Mouse (Mus musculus): ENCODE data around the gene Drg2.

Drg2 gene

DNA sequence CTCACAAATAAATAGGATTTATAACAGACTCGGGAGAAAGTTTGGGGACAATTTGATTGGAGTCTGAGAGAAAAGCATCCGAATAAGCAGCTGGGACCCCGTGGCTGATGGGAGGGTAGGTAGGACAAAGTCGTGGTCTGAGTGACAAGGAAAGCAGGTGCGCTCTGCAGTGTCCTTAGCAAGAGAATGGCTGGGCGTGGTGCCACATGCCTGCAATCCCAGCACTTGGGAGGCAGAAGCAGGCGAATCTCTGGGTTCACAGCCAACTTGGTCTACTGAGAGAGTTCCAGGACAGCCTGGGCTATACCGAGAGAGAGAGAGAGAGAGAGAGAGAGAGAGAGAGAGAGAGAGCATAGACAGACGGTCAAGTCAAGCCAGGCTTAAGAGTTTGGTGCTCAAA is 16.4 kb downstream of the Drg2 start:
- DNase-seq (ENCODE audit: low spot score), result no peak

- no peak for DNase-seq (ENCODE audit: low spot score)
Observed at GRCm38 (mm10) chr11:60474534-60474933, 20.1 kb downstream of the Drg2 start.

DNA sequence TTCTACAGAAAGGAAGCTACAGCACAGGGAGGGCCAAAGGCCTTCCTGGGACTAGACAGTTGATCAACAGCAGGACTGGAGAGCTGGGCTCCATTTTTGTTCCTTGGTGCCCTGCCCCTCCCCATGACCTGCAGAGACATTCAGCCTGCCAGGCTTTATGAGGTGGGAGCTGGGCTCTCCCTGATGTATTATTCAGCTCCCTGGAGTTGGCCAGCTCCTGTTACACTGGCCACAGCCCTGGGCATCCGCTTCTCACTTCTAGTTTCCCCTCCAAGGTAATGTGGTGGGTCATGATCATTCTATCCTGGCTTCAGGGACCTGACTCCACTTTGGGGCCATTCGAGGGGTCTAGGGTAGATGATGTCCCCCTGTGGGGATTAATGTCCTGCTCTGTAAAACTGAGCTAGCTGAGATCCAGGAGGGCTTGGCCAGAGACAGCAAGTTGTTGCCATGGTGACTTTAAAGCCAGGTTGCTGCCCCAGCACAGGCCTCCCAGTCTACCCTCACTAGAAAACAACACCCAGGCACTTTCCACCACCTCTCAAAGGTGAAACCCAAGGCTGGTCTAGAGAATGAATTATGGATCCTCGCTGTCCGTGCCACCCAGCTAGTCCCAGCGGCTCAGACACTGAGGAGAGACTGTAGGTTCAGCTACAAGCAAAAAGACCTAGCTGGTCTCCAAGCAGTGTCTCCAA is 21.4 kb downstream of the Drg2 start:
- no peak for DNase-seq (ENCODE audit: low spot score)

- no peak for DNase-seq (ENCODE audit: low spot score)
Observed at GRCm38 (mm10) chr11:60478121-60478520, 23.7 kb downstream of the Drg2 start.

DNA sequence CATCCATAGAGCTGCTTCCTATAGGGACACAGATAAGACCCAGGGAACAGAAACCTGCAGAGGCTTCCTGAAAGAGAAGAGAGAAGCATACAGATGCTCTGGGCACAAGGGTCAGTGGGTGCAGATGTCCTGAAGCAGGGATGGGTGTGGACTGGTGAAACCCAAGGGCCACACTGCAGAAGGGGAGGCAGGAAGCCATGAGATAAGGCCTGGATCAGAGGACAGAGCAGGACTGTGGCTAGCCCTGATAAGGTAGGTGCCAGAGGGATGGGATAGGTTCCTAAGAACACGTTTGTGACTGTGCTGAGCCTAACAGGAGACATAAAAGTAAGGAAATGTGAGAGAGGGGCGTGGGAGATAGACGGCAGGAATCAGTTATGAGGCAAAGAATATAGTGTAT is 31.9 kb downstream of the Drg2 start:
- DNase-seq (ENCODE audit: low spot score), result no peak

- no peak for DNase-seq (ENCODE audit: low spot score)
Observed at GRCm38 (mm10) chr11:60492726-60493125, 38.3 kb downstream of the Drg2 start.

DNA sequence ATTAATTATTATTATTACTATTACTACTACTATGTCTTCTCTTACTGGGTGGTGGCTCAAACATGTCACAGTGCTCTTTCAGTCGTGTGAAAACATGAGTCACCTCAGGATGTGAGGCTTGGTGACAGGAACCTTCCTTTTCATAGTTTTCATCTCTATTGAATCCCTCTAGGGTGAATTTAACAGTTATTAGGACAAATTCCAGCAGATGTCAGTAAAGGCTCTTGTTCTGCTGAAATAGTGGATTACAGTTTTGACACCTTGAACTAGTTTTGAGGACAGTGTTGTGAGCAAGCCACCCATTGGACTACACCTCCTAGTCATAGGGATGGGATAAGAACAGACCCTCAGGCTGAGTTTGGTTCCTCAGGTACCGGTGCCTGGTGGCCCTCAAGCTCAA is 41.3 kb downstream of the Drg2 start:
- no peak for DNase-seq (ENCODE audit: low spot score)

DNA sequence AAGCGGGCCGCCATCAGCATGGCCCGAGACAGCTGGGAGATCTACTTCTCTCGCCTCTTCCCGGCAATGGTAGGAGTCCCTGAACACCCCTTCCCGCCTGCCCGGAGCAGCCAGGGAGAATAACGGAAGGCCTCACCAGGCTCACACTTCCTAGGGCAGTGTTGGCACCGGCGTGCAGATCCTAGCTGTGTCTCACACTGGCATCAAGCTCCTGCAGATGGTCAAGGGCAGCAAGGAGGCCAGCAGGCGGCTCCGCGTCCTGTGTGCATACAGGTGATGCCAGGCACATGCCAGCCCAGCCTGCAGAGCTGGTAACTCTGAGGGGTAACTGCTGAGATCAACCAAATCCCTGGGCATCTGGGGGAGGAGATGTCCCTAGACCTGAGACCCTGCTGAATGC is 52.9 kb downstream of the Drg2 start:
- DNase-seq (ENCODE audit: low spot score), result no peak

DNA sequence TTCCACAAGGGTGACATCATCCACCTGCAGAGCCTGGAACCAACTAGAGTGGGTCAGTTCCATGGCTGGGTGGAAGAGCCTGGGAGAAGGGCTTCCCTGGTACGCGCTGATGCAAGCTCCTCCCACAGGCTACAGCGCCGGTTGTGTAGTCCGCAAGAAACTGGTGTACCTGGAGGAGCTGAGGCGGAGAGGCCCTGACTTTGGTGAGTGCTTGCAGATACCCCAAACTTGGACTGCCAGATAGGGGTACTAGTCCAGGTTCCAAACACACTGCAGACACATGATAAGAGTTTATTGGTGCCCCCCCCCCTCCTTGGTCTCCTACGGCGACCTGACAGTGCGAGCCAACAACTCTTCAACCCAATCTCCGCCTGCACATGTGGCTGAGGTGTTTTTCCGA is 54.6 kb downstream of the Drg2 start:
- DNase-seq (ENCODE audit: low spot score), result no peak

GRCm38 (mm10) chr11:60509500-60509899 is 55.1 kb downstream of the Drg2 start:
- no peak for DNase-seq (ENCODE audit: low spot score)

DNA sequence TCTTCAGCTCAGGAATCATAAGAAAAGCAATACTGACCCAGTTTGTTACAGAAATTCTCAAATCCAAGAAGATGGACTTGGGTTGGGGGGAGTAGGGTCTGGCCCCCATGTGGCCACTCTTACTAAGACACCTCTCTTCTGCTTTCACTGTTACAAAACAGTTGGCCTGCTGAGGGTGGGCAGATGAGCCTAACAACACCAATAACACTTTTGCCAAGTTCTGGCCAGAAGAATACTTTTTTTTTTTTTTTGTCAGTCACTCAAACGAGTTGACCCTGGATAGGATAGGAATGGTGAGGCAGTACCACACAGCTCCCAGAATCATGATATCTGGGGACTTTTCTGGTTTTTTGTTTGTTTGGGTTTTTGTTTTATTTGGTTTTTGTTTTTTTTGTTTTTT is 57.5 kb downstream of the Drg2 start:
- no peak for DNase-seq (ENCODE audit: low spot score)

- no peak for DNase-seq (ENCODE audit: low spot score)
Observed at GRCm38 (mm10) chr11:60512520-60512919, 58.1 kb downstream of the Drg2 start.

DNA sequence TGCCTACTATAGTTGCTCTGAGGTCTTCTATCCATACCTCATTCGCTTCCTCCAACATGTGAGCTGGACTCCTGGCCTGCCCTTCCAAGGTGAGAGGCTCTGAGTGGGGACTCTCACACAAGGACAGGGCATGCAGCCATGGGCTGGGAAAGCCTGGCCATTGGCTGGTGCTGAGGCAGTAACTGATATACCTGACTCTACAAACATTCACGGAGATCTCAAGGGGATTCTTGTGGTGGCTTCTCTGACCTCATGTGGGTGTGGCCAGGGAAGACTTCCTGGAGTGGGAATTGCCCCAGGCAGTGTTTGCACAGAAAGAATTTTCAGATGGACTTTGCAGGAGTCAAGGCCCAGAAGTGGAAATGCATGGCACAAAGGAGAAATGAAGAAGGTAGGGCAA is 60.5 kb downstream of the Drg2 start:
- peak; percentile 21 for DNase-seq (ENCODE audit: low spot score)

- no peak for DNase-seq (ENCODE audit: low spot score)
Observed at GRCm38 (mm10) chr11:60518305-60518704, 63.9 kb downstream of the Drg2 start.

All from yolk sac, embryonic 10.5 days (tissue).